Mouse (Mus musculus) heart, embryonic 11.5 days (tissue): ENCODE measurements around the gene Rpgr. TPM values are rescaled to one million over a fixed set of nuclear protein-coding genes. Genes with fewer than 3 reads are reported as not detected.

Experiments
- ATAC-seq: fragments of 200-750 bp; cut with Nextera tagmentation; replicated peaks from 2 replicates; pipeline ENCODE4 v1.8.0; 2017; ENCODE audit warnings: moderate library complexity; ENCODE audit not compliant: insufficient number of reproducible peaks, low FRiP score, low TSS enrichment
- H3K27ac ChIP-seq: fragments of 300-500 bp; sonication (generic); 2 replicates; pipeline ENCODE4 v1.5.1; 2014; ENCODE audit warnings: mild to moderate bottlenecking, low read depth, low read length
- H3K27me3 ChIP-seq: fragments of 300-500 bp; sonication (generic); 2 replicates; pipeline ENCODE4 v1.6.1; 2014; ENCODE audit warnings: mild to moderate bottlenecking, low read length, mixed read lengths; ENCODE audit not compliant: control insufficient read depth, insufficient read depth
- H3K36me3 ChIP-seq: fragments of 300-500 bp; sonication (generic); 2 replicates; pipeline ENCODE4 v1.6.1; 2014; ENCODE audit warnings: mild to moderate bottlenecking, low read length, moderate library complexity, mixed read lengths; ENCODE audit not compliant: control insufficient read depth, insufficient read depth
- H3K4me1 ChIP-seq: fragments of 300-500 bp; sonication (generic); 2 replicates; pipeline ENCODE4 v1.6.1; 2014; ENCODE audit warnings: low read length; ENCODE audit not compliant: control insufficient read depth, insufficient read depth
- H3K4me2 ChIP-seq: fragments of 300-500 bp; sonication (generic); 2 replicates; pipeline ENCODE4 v1.6.1; 2014; ENCODE audit warnings: mild to moderate bottlenecking, moderate library complexity
- H3K4me3 ChIP-seq: fragments of 300-500 bp; sonication (generic); 2 replicates; pipeline ENCODE4 v1.5.1; 2014; ENCODE audit warnings: low read depth, low read length
- H3K9ac ChIP-seq: fragments of 300-500 bp; sonication (generic); 2 replicates; pipeline ENCODE4 v1.6.1; 2014; ENCODE audit warnings: mild to moderate bottlenecking, low read depth, low read length, moderate library complexity
- H3K9me3 ChIP-seq: fragments of 300-500 bp; sonication (generic); replicated peaks from 2 replicates; pipeline ENCODE4 v1.6.1; 2016; ENCODE audit warnings: low read length; ENCODE audit not compliant: control insufficient read depth
- WGBS: fragments of 180-500 bp; shearing (Covaris S2); extraction: QIAGEN DNeasy Blood & Tissue Kit; methylation state at CpG from one replicate; pipeline ENCODE4 v1.1.7; 2014; ENCODE audit not compliant: insufficient replicate concordance; 5-methylcytosine and 5-hydroxymethylcytosine counted together
- polyA plus RNA-seq: library from polyadenylated mRNA; unstranded; fragments of >200 nt; fragmentation: Nextera tagmentation; extraction: Ambion mirVana; gene quantifications from 2 replicates; pipeline ENCODE4 v1.2.1, GENCODE M21; 2014

The Rpgr gene
- polyA plus RNA-seq, 1 experiment from 2014 or later, result 12.2 TPM

- 71% methylated on average over 6 of the region's 6 CpGs for WGBS
- no peaks in the 10 kb centered on the region for H3K36me3 ChIP-seq
- H3K27ac ChIP-seq, result no peak overlapping the region
- no peaks in the 10 kb centered on the region for H3K9me3 ChIP-seq
- no peaks in the 10 kb centered on the region for H3K4me1 ChIP-seq
- H3K27me3 ChIP-seq, result no peaks in the 10 kb centered on the region
- no peak for ATAC-seq
- no peak overlapping the region for H3K4me2 ChIP-seq
- H3K4me3 ChIP-seq, result no peak overlapping the region
- no peak overlapping the region for H3K9ac ChIP-seq
Measured at GRCm38 (mm10) chrX:10219281-10219680, 2.6 kb upstream of the Rpgr start.

GRCm38 (mm10) chrX:10215972-10216371, 748 bp downstream of the Rpgr start:
- 19% methylated on average over 16 of the region's 16 CpGs for WGBS
- 0 out of 2 replicates have a peak, but pooled peaks have one; percentile 4 for ATAC-seq

DNA sequence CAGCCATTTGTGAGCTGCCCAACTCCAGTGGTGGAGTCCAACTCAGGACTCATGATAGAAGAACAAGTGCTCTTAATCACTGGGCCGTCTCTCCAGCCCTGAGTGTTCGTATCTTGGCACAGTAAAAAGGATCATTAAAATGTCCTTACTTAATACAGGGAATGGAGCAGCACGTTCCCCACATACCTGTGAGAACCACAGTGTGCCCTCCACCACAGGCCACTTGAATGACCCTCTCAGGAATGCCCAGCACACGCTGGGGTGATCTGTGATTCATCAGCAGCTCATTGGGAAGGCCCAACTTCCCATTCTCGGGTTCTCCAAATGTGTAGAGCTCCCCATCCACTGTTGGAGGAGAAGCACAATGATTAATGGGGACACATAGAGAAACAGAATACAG, 10.8 kb downstream of the Rpgr start:
- Histone ChIP-seq H3K4me2 (no peak overlapping the region), H3K36me3 (no peaks in the 10 kb centered on the region), H3K9ac (no peak overlapping the region), H3K4me1 (no peaks in the 10 kb centered on the region), H3K9me3 (no peaks in the 10 kb centered on the region), H3K27ac (no peak overlapping the region), H3K4me3 (no peak overlapping the region), H3K27me3 (no peaks in the 10 kb centered on the region)
- no peak for ATAC-seq
- 74% methylated on average over 5 of the region's 5 CpGs for WGBS

More at GRCm38 (mm10) chrX:10215972-10216371, 748 bp downstream of the Rpgr start:
- H3K4me3 ChIP-seq, result peak overlapping the region; percentile 55
- peak overlapping the region; percentile 70; the same call in 1 of the 2 replicates for H3K9ac ChIP-seq
- H3K4me1 ChIP-seq, result no peaks in the 10 kb centered on the region
- H3K36me3 ChIP-seq, result no peaks in the 10 kb centered on the region
- H3K9me3 ChIP-seq, result no peaks in the 10 kb centered on the region
- peak overlapping the region; percentile 50 for H3K27ac ChIP-seq
- peak overlapping the region; percentile 54 for H3K4me2 ChIP-seq
- H3K27me3 ChIP-seq, result no peaks in the 10 kb centered on the region

- 25% methylated on average over 2 of the region's 2 CpGs for WGBS
- no peaks in the 10 kb centered on the region for H3K4me1 ChIP-seq
Measured at GRCm38 (mm10) chrX:10201289-10201688, 15.4 kb downstream of the Rpgr start.

GRCm38 (mm10) chrX:10152390-10152789, 64.3 kb downstream of the Rpgr start:
- no peak overlapping the region for H3K27ac ChIP-seq
- H3K27me3 ChIP-seq, result no peaks in the 10 kb centered on the region
- no peaks in the 10 kb centered on the region for H3K4me1 ChIP-seq
- H3K9me3 ChIP-seq, result no peaks in the 10 kb centered on the region
- H3K4me3 ChIP-seq, result no peak overlapping the region
- no peak for ATAC-seq
- H3K4me2 ChIP-seq, result no peak overlapping the region
- H3K36me3 ChIP-seq, result no peaks in the 10 kb centered on the region
- no peak overlapping the region for H3K9ac ChIP-seq
- WGBS, result 61% methylated on average over 3 of the region's 3 CpGs

More at GRCm38 (mm10) chrX:10201289-10201688, 15.4 kb downstream of the Rpgr start:
- no peak for ATAC-seq
- Histone ChIP-seq H3K4me2 (no peak overlapping the region), H3K4me3 (no peak overlapping the region), H3K27me3 (no peaks in the 10 kb centered on the region), H3K36me3 (no peaks in the 10 kb centered on the region), H3K9me3 (no peaks in the 10 kb centered on the region), H3K9ac (no peak overlapping the region), H3K27ac (no peak overlapping the region)

DNA sequence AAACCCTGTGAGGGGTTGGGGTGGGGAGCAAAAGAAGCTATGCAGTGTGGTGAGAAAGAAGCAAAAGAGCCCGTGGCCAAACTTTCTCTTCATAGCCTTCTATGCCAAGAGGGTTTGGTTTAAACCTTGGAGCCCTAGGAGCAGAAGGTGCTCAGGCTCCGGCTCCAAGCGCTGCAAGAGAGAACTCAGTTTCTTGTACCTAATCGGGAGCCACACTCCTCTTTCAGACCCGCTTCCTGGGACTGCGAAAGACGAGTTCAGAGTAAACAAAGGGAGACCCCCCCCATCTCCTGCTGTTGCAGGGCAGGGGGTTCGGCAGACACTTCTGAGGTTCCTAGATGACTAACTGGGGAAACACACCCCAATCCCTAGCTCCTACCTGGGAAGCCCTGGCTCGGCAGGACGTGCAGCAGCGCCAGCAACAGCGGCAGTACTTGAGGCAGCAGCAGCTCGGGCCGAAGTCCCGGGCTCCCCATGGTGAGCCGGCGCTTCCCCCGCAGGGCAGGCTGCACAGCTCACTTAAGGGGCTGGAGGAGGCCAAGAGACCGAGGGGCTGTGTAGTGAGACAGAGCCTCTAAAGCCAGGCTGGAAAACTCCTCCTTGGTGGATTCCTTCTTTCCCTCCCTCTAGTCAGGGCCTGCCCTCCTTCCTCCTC, 99.5 kb downstream of the Rpgr start, which contains the start of gene Srpx:
Gene Srpx, minus strand, starts transcription at position 645 of the 655 bp plus-strand sequence.
- H3K9me3 ChIP-seq, result no peaks in the 10 kb centered on the region
- H3K9ac ChIP-seq, result peak within 1 kb of the TSS; percentile 46; the same call in 1 of the 2 replicates
- 12% methylated on average over 19 of the region's 19 CpGs for WGBS
- H3K4me3 ChIP-seq, result peak within 1 kb of the TSS; percentile 37
- H3K4me2 ChIP-seq, result peak within 1 kb of the TSS; percentile 67
- no peak for ATAC-seq
- 0 out of 2 replicates have a peak, but pooled peaks cover 2% of the 10 kb centered on the region for H3K27me3 ChIP-seq
- H3K36me3 ChIP-seq, result no peaks in the 10 kb centered on the region
- H3K27ac ChIP-seq, result no peak within 1 kb of the TSS
- no peaks in the 10 kb centered on the region for H3K4me1 ChIP-seq

DNA sequence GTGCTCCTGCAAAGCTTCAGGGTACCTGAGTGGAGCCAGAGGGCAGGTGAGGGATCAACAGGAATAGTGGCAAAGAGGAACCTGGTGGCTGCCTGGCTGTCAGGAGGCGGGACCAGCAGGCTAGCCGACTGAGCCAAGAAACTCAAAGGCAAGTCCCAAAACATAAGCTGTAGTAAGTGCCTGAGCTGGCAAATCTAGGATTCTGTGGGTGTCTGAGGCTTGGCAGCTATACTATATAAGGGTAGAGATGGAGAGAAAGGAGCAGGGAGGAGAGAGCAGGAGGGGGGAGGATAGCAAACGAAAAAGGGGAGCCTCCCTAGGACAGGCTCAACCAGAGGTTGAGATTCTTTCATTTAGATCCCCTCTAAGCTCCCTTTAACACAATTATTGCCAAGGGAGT, 100.9 kb downstream of the Rpgr start:
- H3K4me2 ChIP-seq, result no peak overlapping the region
- H3K9ac ChIP-seq, result no peak overlapping the region
- H3K4me3 ChIP-seq, result no peak overlapping the region
- no peaks in the 10 kb centered on the region for H3K36me3 ChIP-seq
- no peak for ATAC-seq
- 56% methylated on average over 3 of the region's 3 CpGs for WGBS
- 0 out of 2 replicates have a peak, but pooled peaks cover 2% of the 10 kb centered on the region for H3K27me3 ChIP-seq
- H3K27ac ChIP-seq, result no peak overlapping the region
- H3K9me3 ChIP-seq, result no peaks in the 10 kb centered on the region
- H3K4me1 ChIP-seq, result no peaks in the 10 kb centered on the region

- Histone ChIP-seq H3K36me3 (no peaks in the 10 kb centered on the region), H3K9ac (no peak overlapping the region), H3K27ac (no peak overlapping the region), H3K4me2 (no peak overlapping the region), H3K27me3 (no peaks in the 10 kb centered on the region), H3K4me3 (no peak overlapping the region), H3K4me1 (no peaks in the 10 kb centered on the region), H3K9me3 (no peaks in the 10 kb centered on the region)
- WGBS, result 60% methylated on average over 1 of the region's 1 CpGs
- ATAC-seq, result no peak
Measured at GRCm38 (mm10) chrX:10110736-10111135, 106.0 kb downstream of the Rpgr start.

DNA sequence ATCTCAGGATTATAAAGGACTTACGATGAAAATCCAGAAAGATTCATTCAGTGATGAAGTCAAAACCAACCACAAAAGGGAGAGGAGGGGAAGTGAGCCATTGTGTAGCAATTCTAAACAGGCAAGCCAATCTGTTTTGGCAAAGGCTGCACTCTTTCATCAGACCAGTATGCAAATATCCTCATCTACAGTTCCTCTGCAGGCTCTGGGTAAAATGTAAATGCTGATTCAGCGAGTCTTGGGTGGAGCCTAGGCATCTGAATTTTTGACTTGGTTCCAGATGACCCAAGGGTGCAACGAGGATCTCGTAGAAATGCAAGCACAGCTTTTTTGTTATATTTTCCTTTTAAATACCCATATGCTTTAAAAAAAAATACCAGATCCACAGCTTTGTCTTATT, 108.2 kb downstream of the Rpgr start:
- 69% methylated on average over 4 of the region's 4 CpGs for WGBS
- no peaks in the 10 kb centered on the region for H3K9me3 ChIP-seq
- no peak overlapping the region for H3K27ac ChIP-seq
- no peak overlapping the region for H3K4me3 ChIP-seq
- no peak overlapping the region for H3K4me2 ChIP-seq
- ATAC-seq, result no peak
- no peaks in the 10 kb centered on the region for H3K4me1 ChIP-seq
- H3K9ac ChIP-seq, result no peak overlapping the region
- H3K36me3 ChIP-seq, result no peaks in the 10 kb centered on the region
- no peaks in the 10 kb centered on the region for H3K27me3 ChIP-seq
